Mouse (Mus musculus) naive thymus-derived CD4-positive, alpha-beta T cell, adult 2 months (primary cell): ENCODE data around the gene Ak5.

ENCODE experiments used
- DNase-seq: peaks from one replicate; pipeline ENCODE4 v3.0.0-alpha.2; 2011; ENCODE audit warnings: low read depth

The Ak5 gene

DNA sequence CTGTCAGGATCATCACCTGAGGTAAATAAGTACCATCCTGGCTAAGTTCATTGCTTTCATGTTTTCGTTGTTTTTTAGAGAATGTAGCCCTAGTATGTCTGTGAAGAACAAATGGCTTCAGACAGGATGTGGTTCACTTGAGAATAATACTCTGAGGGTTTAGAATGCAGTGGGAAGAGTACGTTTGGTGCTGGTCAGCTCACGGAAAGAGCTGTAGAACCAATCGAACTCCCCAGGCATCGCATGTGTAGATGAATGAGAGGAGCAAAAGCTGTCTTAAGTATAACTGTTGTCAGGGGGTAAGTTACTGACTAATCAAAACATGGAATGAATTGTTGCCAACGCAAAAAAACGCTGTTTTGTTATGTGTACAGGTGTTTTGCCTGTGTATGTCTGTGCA, 235.5 kb downstream of the Ak5 start:
- DNase-seq, result peak; percentile 55

DNA sequence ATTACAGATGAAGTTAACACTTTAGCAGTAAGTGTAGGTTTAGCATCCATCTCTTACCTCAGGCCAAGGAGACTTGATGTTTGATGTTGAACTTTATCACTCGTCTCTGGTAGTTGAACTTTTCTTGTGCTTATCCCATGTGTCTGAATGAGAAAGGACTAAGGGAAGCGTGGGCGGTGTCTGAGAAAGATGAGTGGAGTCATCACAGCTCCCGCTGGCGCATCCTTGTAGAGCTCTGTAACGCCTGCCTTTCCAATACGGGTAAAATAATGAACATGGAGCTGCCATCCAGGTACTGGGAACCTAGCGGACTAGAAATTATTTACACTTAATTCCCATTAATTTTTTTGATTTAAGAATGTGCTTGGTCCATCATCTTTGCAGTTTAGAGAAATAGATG, 239.2 kb downstream of the Ak5 start:
- DNase-seq, result no peak
